Mouse (Mus musculus) left cerebral cortex, postnatal 36 days (tissue): ENCODE data around the gene Aqp11. TPM values are rescaled to one million over a fixed set of nuclear protein-coding genes. Genes with fewer than 3 reads are reported as not detected.

Experiments
- DNase-seq, 2 experiments: peaks; one replicate each; pipeline ENCODE4 v3.0.0; 2021 to 2022; ENCODE audit warnings: low spot score in 2 of 2, mixed read lengths in 1 of 2
- intact Hi-C: fragments of 180-260 bp; cut with DNase I; formaldehyde crosslinking; loops from one replicate; pipeline ENCODE4 v1.15.1; 2025
- total RNA-seq, 2 experiments: library from RNA; stranded (reverse); gene quantifications; 2 replicates each; pipeline ENCODE4 v1.2.3; 2021

Gene Aqp11
- total RNA-seq, result 10 to 100 TPM; 22.1 to 23.3 TPM

- peak; percentile 81 to 85 for DNase-seq
- intact Hi-C loops, result no loop called here
These were observed at the start of gene Aqp11 for GRCm38 (mm10) chr7:97737638-97738456. Gene Aqp11 (minus strand): TSS chr7:97738289.

- intact Hi-C loops, result no loop called here
- no peak for DNase-seq
These were observed 45.4 kb upstream of the Aqp11 start for GRCm38 (mm10) chr7:97783523-97783922.

- intact Hi-C loops, result no loop called here
- DNase-seq, result no peak
These were observed 43.4 kb upstream of the Aqp11 start for GRCm38 (mm10) chr7:97781496-97781895.

- intact Hi-C loops, result no loop called here
- DNase-seq, result no peak
These were observed 42.7 kb upstream of the Aqp11 start for GRCm38 (mm10) chr7:97780815-97781214.

GRCm38 (mm10) chr7:97780222-97780621 lies 42.1 kb upstream of the Aqp11 start:
- DNase-seq, result no peak
- intact Hi-C loops, result no loop called here

- no peak for DNase-seq
- intact Hi-C loops, result no loop called here
These were observed 39.1 kb upstream of the Aqp11 start for GRCm38 (mm10) chr7:97777191-97777590.

GRCm38 (mm10) chr7:97775923-97776322 lies 37.8 kb upstream of the Aqp11 start:
- no peak for DNase-seq
- intact Hi-C loops, result no loop called here

- intact Hi-C loops, result no loop called here
These were observed 37.3 kb upstream of the Aqp11 start for GRCm38 (mm10) chr7:97775380-97775779.

GRCm38 (mm10) chr7:97770841-97771620 lies 32.9 kb upstream of the Aqp11 start:
- intact Hi-C loops, result no loop called here
- no peak for DNase-seq

More at GRCm38 (mm10) chr7:97775380-97775779, 37.3 kb upstream of the Aqp11 start:
- no peak for DNase-seq

GRCm38 (mm10) chr7:97769020-97769419 lies 30.9 kb upstream of the Aqp11 start:
- no peak for DNase-seq
- intact Hi-C loops, result loop anchor here (5.0 kb wide), 1 partner anchor 73 kb away; no protein-coding TSS in a partner anchor

GRCm38 (mm10) chr7:97767841-97768240 lies 29.8 kb upstream of the Aqp11 start:
- intact Hi-C loops, result loop anchor here (5.0 kb wide), 1 partner anchor 74 kb away; no protein-coding TSS in a partner anchor
- DNase-seq, result peak in 1 of 2 experiments; percentile 41

- intact Hi-C loops, result loop anchor here (5.0 kb wide), 1 partner anchor 76 kb away; no protein-coding TSS in a partner anchor
- no peak for DNase-seq
These were observed 28.5 kb upstream of the Aqp11 start for GRCm38 (mm10) chr7:97766406-97767166.

- DNase-seq, result no peak
- intact Hi-C loops, result loop anchor here (5.0 kb wide), 1 partner anchor 76 kb away; no protein-coding TSS in a partner anchor
These were observed 27.9 kb upstream of the Aqp11 start for GRCm38 (mm10) chr7:97765963-97766347.

- intact Hi-C loops, result loop anchor here (5.0 kb wide), 1 partner anchor 77 kb away; no protein-coding TSS in a partner anchor
- DNase-seq, result peak; percentile 65 to 71
These were observed 27.3 kb upstream of the Aqp11 start for GRCm38 (mm10) chr7:97765181-97765962.

- DNase-seq, result no peak
- intact Hi-C loops, result no loop called here
These were observed 26.5 kb upstream of the Aqp11 start for GRCm38 (mm10) chr7:97764591-97764990.

- peak in 1 of 2 experiments; percentile 24 for DNase-seq
- intact Hi-C loops, result no loop called here
These were observed 19.1 kb upstream of the Aqp11 start for GRCm38 (mm10) chr7:97756967-97757881.

- no peak for DNase-seq
- intact Hi-C loops, result loop anchor here (2.0 to 10.0 kb wide), 3 partner anchors 95 to 371 kb away; no protein-coding TSS in a partner anchor
These were observed 11.4 kb upstream of the Aqp11 start for GRCm38 (mm10) chr7:97749207-97750190.
